Mouse (Mus musculus) E14TG2a.4 (cell line): ENCODE results near the gene Slc7a14.

Experiments used
- H3K27me3 ChIP-seq: 2 replicates; pipeline ENCODE4 v1.6.1; 2014; ENCODE audit warnings: low read length, control low read depth; ENCODE audit not compliant: insufficient read depth
- H3K36me3 ChIP-seq: 2 replicates; pipeline ENCODE4 v1.6.1; 2014; ENCODE audit warnings: low read length, control low read depth; ENCODE audit not compliant: insufficient read depth
- H3K4me1 ChIP-seq: replicated peaks from 2 replicates; pipeline ENCODE4 v1.6.1; 2014; ENCODE audit warnings: low read depth, low read length, control low read depth
- H3K4me3 ChIP-seq: replicated peaks from 2 replicates; pipeline ENCODE4 v1.5.1; 2014; ENCODE audit warnings: mild to moderate bottlenecking, low read length
- H3K9me3 ChIP-seq: 2 replicates; pipeline ENCODE4 v1.6.1; 2014; ENCODE audit warnings: low read length, control low read depth
- CTCF ChIP-seq: conservative IDR thresholded peaks from 2 replicates; pipeline ENCODE4 v1.5.1; 2014; ENCODE audit warnings: low read length
- NANOG ChIP-seq: IDR thresholded peaks from 2 replicates; pipeline ENCODE4 v1.6.1; 2014; ENCODE audit warnings: borderline replicate concordance, low read length, mixed read lengths
- POU5F1 ChIP-seq: IDR thresholded peaks from 2 replicates; pipeline ENCODE4 v1.6.1; 2014; ENCODE audit warnings: low read length, borderline replicate concordance

Slc7a14 gene

GRCm38 (mm10) chr3:31269551-31270317 lies 40.4 kb downstream of the Slc7a14 start:
- Histone ChIP-seq H3K9me3 (no peaks in the 10 kb centered on the region), H3K36me3 (no peaks in the 10 kb centered on the region), H3K4me1 (no peaks in the 10 kb centered on the region), H3K27me3 (no peaks in the 10 kb centered on the region; the same call in 1 of the 2 replicates), H3K4me3 (no peak overlapping the region)
- no peak for TF ChIP-seq POU5F1
- peak; percentile 9; the same call in 1 of the 2 replicates for TF ChIP-seq CTCF

DNA sequence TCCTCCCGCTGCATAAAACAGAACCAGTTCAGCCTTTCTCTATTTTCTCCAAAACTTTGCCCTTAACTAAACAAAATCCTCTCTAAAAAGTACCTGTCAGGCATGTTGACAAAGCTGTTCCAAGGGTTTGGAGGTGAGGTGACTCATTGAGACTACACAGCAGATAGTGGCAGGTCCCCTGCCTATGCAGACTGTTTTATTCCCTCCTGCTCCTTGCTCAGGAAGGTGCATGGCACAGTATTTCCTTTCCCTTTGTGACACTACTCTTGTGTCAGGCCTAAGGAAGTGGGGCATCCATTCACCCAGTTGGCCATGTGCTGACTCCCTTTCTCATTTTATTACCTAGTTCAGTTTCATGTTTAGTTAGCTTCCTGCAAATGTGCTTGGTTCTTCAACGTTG lies 42.3 kb downstream of the Slc7a14 start:
- no peaks in the 10 kb centered on the region for H3K36me3 ChIP-seq
- H3K4me3 ChIP-seq, result no peak overlapping the region
- TF ChIP-seq CTCF (no peak), NANOG (no peak), POU5F1 (no peak)

GRCm38 (mm10) chr3:31266941-31267340 lies 43.2 kb downstream of the Slc7a14 start:
- TF ChIP-seq CTCF, result no peak
- no peak for TF ChIP-seq POU5F1
- no peak for TF ChIP-seq NANOG
- H3K4me3 ChIP-seq, result no peak overlapping the region
- H3K36me3 ChIP-seq, result no peaks in the 10 kb centered on the region
- no peaks in the 10 kb centered on the region; the same call in 1 of the 2 replicates for H3K27me3 ChIP-seq
- peaks cover 5% of the 10 kb centered on the region for H3K4me1 ChIP-seq
- no peaks in the 10 kb centered on the region for H3K9me3 ChIP-seq

More for the DNA sequence above, 42.3 kb downstream of the Slc7a14 start:
- Histone ChIP-seq H3K27me3 (no peaks in the 10 kb centered on the region; the same call in 1 of the 2 replicates), H3K9me3 (no peaks in the 10 kb centered on the region), H3K4me1 (no peaks in the 10 kb centered on the region)

DNA sequence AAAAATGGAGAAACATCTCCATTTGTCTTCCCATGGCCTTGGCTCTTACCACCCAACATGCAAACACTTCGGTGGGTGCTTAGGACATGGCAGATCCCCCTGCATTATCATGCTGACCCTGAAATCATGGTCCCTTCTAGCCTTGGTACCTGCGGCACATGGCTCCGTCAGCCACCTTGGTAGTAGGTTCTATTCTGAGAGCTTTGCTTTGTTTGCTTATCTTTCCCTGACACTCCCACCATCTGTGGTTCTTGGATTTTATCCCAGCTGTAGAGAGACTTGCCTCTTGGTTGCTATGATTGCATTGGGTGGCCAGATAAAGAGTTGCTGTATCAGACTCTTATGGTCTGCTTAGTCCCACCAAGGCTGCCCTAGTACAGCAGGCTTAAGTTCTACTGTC lies 46.6 kb downstream of the Slc7a14 start:
- Histone ChIP-seq H3K36me3 (no peaks in the 10 kb centered on the region), H3K4me1 (peaks cover 26% of the 10 kb centered on the region), H3K27me3 (no peaks in the 10 kb centered on the region; the same call in 1 of the 2 replicates), H3K4me3 (no peak overlapping the region), H3K9me3 (peaks cover under 1% of the 10 kb centered on the region; the same call in 1 of the 2 replicates)
- no peak for TF ChIP-seq POU5F1
- no peak for TF ChIP-seq CTCF
- TF ChIP-seq NANOG, result no peak

- H3K4me1 ChIP-seq, result peaks cover 30% of the 10 kb centered on the region
- TF ChIP-seq CTCF (no peak), NANOG (no peak; the same call in 1 of the 2 replicates), POU5F1 (no peak)
- no peak overlapping the region for H3K4me3 ChIP-seq
Observed at GRCm38 (mm10) chr3:31261418-31262014, 48.7 kb downstream of the Slc7a14 start.

GRCm38 (mm10) chr3:31260964-31261346 lies 49.2 kb downstream of the Slc7a14 start:
- TF ChIP-seq CTCF (no peak), POU5F1 (no peak), NANOG (no peak)
- H3K4me3 ChIP-seq, result no peak overlapping the region
- no peaks in the 10 kb centered on the region for H3K36me3 ChIP-seq
- peaks cover 30% of the 10 kb centered on the region for H3K4me1 ChIP-seq
- no peaks in the 10 kb centered on the region for H3K27me3 ChIP-seq
- H3K9me3 ChIP-seq, result peaks cover 6% of the 10 kb centered on the region; the same call in 1 of the 2 replicates

More at GRCm38 (mm10) chr3:31261418-31262014, 48.7 kb downstream of the Slc7a14 start:
- no peaks in the 10 kb centered on the region for H3K36me3 ChIP-seq
- H3K27me3 ChIP-seq, result no peaks in the 10 kb centered on the region; the same call in 1 of the 2 replicates
- H3K9me3 ChIP-seq, result peaks cover 6% of the 10 kb centered on the region; the same call in 1 of the 2 replicates

GRCm38 (mm10) chr3:31260329-31260963 lies 49.7 kb downstream of the Slc7a14 start:
- Histone ChIP-seq H3K9me3 (peaks cover 6% of the 10 kb centered on the region; the same call in 1 of the 2 replicates), H3K36me3 (no peaks in the 10 kb centered on the region), H3K4me3 (no peak overlapping the region), H3K4me1 (peaks cover 30% of the 10 kb centered on the region), H3K27me3 (no peaks in the 10 kb centered on the region)
- no peak for TF ChIP-seq CTCF
- TF ChIP-seq NANOG, result no peak
- TF ChIP-seq POU5F1, result no peak

- Histone ChIP-seq H3K4me3 (no peak overlapping the region), H3K36me3 (no peaks in the 10 kb centered on the region), H3K9me3 (peaks cover 6% of the 10 kb centered on the region; the same call in 1 of the 2 replicates), H3K27me3 (no peaks in the 10 kb centered on the region), H3K4me1 (peaks cover 30% of the 10 kb centered on the region)
- TF ChIP-seq POU5F1 (no peak), CTCF (no peak), NANOG (no peak)
Observed at GRCm38 (mm10) chr3:31259553-31260255, 50.5 kb downstream of the Slc7a14 start.
